Mouse (Mus musculus) testis, adult 2 months (tissue): ENCODE measurements at regions not wholly inside any gene's neighbourhood (a gene's known extent, or its start where the extent isn't known, plus 50 kb on each side); places are given as distances from the start of the nearest gene placed in this dataset.

Experiments
- CTCF ChIP-seq: fragments of 200-500 bp; IDR thresholded peaks from 2 replicates; pipeline ENCODE4 v1.5.1; 2012; ENCODE audit warnings: low read depth, mild to moderate bottlenecking, inconsistent platforms, low read length, moderate library complexity; ENCODE audit not compliant: control insufficient read depth, insufficient read depth, insufficient replicate concordance
- POLR2A ChIP-seq: fragments of 200-500 bp; IDR thresholded peaks from 2 replicates; pipeline ENCODE4 v1.6.1; 2012; ENCODE audit warnings: low read depth, mild to moderate bottlenecking, inconsistent platforms, low read length, moderate library complexity; ENCODE audit not compliant: control insufficient read depth

DNA sequence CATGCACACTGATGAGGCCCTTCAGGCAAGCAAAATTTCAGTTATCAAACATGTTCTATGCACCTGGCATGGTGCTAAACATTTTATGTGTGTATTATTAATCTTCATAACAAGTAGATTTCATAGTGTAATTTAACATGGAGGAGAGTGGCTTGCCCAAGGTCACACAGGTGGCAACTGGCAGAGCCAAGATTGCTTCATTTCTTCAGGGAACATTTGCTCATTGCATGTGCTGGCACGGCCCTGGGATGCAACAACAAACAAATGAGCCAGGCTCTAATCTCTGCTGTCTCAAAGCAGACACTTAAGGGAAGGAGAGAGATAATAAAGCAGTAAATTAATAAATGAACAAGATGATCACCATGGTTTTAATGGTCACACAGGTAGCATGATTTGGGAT, 338.7 kb downstream of the Tox3 start:
- TF ChIP-seq CTCF = no peak
- no peak for TF ChIP-seq POLR2A
